Mouse (Mus musculus) thymus, postnatal 36 days (tissue): ENCODE measurements around the gene Aldh3b2.
A peak's percentile ranks its signal among the peaks of the same experiment; 100 is the strongest.

Experiments
- DNase-seq, 2 experiments: peaks; one replicate each; pipeline ENCODE4 v3.0.0; 2022; ENCODE audit warnings: mixed read lengths in 2 of 2

Aldh3b2 gene

GRCm38 (mm10) chr19:4015635-4016034, 43.5 kb downstream of the Aldh3b2 start:
- no peak for DNase-seq

GRCm38 (mm10) chr19:4017921-4018587, 45.9 kb downstream of the Aldh3b2 start:
- no peak for DNase-seq

- peak; percentile 55 to 56 for DNase-seq
These were observed 46.8 kb downstream of the Aldh3b2 start for GRCm38 (mm10) chr19:4018743-4019583.

- DNase-seq: no peak
These were observed 51.1 kb downstream of the Aldh3b2 start for GRCm38 (mm10) chr19:4023185-4023584.

GRCm38 (mm10) chr19:4027576-4027975, 55.4 kb downstream of the Aldh3b2 start:
- DNase-seq: no peak
